Mouse (Mus musculus) mesoderm, embryonic 11.5 days (tissue): ENCODE measurements around the gene Sema3g.

ENCODE experiments used
- DNase-seq: peaks from one replicate; pipeline ENCODE4 v3.0.0-alpha.2; 2012; ENCODE audit warnings: low read depth, low spot score

Sema3g gene

DNA sequence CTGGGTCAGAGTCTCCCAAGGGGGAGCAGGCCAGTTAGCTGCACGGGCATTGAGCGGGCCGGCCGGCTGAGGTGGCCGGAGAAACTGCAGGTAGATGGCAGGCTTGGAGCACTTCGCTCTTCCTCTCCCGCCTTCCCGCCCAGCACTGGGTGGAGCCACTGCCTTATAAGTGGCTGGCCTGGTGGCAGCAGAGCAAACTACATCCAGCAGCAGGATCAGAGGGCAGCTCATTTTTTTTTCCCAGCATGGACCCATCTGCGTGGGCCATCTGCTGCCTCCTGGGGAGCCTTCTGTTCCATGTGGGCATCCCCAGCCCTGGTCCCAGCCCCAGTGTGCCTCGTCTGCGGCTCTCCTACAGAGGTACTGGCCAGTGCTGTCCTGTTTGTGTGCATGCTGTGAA, at the start of gene Sema3g:
TSS of gene Sema3g (plus strand) at position 195 of the 400 bp plus-strand sequence.
- peak; percentile 71 for DNase-seq

DNA sequence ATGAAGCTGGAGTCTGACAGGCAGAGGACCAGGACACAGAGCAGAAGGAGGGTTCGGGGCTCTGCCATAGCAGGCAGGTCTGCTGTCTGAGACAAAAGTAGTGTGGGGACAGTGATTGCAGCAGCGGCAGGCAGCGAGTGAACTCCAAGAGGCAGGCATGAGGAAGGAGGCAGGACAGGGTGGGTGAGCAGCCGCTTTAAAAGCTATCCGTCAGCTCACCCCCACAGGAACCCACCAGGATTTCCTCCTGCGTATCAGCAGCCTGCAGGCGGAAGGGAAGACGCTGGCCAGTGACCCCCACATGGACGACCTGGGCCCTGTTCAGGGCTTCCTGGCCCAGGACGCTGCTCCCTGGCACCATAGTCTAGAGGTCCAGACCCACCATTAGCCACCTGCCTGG, 49.2 kb upstream of the Sema3g start, which contains the start of gene Stab1:
TSS of gene Stab1 (minus strand) at position 217 of the 400 bp plus-strand sequence.
- DNase-seq, result peak; percentile 19

DNA sequence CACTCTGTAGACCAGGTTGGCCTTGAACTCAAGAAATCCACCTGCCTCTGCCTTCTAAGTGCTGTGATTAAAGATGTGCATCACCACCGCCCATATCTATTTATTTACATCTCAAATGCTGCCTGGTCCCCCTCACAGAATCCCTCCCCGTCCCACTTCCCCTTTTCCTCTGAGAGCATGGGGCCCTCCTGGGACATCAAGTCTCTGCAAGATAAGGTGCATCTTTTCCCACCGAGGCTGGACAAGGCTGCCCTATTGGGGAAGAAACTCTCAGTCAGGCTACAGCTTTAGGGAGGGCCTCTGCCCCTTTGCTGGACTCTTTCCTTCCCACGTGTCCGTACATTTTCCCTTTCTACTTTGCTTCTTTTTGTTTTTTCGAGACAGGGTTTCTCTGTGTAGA, 48.2 kb upstream of the Sema3g start:
- DNase-seq, result no peak

GRCm38 (mm10) chr14:31170963-31171362, 46.7 kb upstream of the Sema3g start:
- no peak for DNase-seq

- no peak for DNase-seq
Observed at GRCm38 (mm10) chr14:31171386-31171785, 46.3 kb upstream of the Sema3g start.

- DNase-seq, result no peak
Observed at GRCm38 (mm10) chr14:31171821-31172220, 45.8 kb upstream of the Sema3g start.

GRCm38 (mm10) chr14:31172781-31173455, 44.7 kb upstream of the Sema3g start:
- no peak for DNase-seq

- no peak for DNase-seq
Observed at GRCm38 (mm10) chr14:31173537-31173936, 44.1 kb upstream of the Sema3g start.

- no peak for DNase-seq
Observed at GRCm38 (mm10) chr14:31177287-31177686, 40.4 kb upstream of the Sema3g start.

GRCm38 (mm10) chr14:31177715-31178114, 39.9 kb upstream of the Sema3g start:
- no peak for DNase-seq

GRCm38 (mm10) chr14:31179677-31180365, 37.8 kb upstream of the Sema3g start:
- DNase-seq, result no peak

DNA sequence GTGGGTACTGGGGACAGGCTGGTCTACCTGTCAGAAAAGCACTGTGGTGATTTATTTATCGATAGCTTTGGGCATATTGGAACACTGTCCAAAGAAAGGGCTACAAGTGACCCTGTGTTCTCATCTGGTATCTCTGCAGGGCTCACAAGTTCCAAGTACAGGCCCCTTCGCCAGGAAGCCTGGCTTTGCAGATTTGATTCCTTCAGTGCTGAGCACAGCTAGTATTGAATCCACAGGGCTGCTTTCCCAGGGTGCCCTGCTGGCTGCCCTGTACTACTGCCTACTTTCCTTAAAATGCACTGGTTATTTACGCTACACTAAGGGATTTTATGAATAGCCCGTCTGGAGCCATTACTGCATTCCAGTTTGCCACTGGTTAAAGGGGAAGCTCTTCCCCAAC, 36.1 kb upstream of the Sema3g start:
- DNase-seq, result no peak

DNA sequence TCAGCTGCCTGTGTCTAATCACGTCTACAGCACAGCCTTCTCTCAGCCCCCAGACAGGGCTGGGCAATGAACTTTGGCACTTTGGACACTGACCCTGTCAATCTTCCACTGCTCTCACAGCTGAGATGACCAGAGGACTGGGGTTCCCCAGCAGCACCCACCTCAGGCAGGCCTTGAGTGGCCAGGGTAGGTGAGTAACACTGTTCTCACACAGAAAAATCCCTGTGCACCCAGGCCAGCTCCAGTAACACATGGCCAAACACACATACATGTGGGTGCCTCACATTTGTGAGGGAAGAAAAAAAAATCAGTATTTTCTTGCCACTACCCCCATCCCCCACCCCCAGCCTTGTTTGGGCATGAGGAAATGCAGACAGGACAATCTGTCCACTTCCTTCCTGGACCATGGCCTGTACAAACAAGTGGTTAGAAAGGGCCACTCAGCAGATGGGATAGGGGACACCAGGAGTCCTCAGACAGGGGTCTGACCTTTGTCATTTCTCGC, 34.8 kb upstream of the Sema3g start:
- no peak for DNase-seq

GRCm38 (mm10) chr14:31183541-31183940, 34.1 kb upstream of the Sema3g start:
- DNase-seq, result no peak

GRCm38 (mm10) chr14:31184195-31184594, 33.5 kb upstream of the Sema3g start:
- no peak for DNase-seq

- DNase-seq, result no peak
Observed at GRCm38 (mm10) chr14:31186656-31187055, 31.0 kb upstream of the Sema3g start.

DNA sequence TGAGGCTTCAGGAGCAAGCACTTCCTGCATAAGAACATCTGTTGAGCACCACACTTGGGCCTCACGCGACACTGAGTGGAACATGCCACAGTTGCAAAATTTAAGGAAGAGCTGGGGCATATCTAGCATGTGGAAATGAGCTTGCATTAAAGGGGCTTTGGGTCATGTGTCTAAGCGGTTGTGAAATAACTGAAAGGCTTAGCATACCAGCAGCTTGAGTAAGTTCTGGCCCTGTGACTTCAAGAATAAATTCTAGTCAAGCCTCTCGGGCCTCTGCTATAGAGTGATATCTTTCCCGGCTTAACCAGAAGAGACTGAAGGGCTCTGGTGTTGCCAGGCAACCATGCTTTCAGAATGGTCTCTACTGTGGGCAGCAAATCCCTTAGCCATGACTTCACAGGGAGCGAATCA, 28.9 kb upstream of the Sema3g start:
- no peak for DNase-seq

DNA sequence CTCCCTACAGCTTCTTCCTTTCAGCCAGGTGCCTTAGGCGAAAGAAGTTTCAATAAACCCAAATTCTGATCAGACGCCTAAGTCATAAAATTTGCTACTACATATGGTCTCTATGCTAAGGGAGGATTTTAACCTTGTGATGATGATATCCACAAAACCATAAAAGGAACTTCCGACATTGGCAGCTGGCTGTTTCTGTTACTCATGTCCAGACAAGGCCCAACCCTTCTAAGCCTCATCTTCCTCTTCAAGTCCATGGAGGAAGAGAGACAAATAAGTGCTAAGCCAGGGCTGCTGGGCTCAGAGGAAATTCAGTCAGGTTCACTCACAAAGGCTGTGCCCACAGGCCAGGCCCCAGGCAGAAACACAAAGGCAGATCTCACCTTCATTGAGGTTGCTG, 28.3 kb upstream of the Sema3g start:
- DNase-seq, result no peak

DNA sequence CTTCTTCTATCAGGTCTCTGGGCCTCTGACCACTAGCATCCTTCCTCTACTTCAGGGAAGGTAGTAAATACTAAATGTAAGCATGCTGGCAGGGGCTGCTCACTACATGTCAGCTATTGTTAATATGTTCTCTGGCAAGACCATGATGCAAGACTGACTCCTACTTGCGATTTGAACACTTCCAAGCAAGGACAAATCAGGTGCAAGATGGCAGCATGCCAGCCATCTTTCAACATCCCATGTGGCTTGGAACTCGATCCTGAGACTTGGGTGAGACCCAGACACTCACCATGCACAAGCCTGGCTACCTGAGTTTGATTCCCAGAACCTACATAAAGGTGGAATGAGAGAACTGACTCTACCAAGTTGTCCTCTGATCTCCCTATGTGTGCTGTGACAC, 25.7 kb upstream of the Sema3g start:
- DNase-seq, result no peak

- no peak for DNase-seq
Observed at GRCm38 (mm10) chr14:31193791-31194190, 23.9 kb upstream of the Sema3g start.

GRCm38 (mm10) chr14:31194441-31194840, 23.2 kb upstream of the Sema3g start:
- DNase-seq, result no peak

DNA sequence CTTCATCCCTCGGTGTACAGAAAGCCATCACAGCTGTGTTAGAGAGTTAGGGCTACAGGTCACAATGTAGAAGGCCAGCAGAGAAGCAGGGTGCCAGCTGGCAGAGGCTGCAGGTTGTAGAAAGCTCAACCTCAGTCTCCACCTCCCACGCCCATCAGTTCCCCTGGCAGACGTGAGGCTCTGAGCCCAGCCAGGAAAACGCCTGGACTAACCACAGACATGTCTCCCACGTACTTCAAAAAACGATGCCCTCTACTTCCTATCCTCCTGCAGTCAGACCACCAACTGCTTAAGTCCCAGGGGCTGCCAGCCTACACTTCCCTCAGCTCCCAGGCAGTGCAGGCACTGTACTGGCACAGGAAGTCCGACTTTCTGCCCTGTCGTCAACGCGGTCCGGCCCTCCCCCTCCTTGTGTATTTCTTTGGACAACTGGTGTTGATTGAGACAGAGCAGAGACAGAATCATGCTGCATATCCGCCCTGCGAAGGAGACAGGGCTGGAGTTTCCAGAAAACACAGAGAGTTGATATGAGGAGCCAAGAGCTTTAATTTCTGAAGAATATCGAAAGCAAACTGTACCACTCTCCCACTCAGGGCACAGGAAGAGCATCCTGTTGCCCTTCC, 22.7 kb upstream of the Sema3g start:
- DNase-seq, result no peak

GRCm38 (mm10) chr14:31195521-31195920, 22.1 kb upstream of the Sema3g start:
- DNase-seq, result no peak
